Mouse (Mus musculus) CH12.LX (cell line): Measurements from ENCODE around the gene H2-T3. TPM values are rescaled to one million over a fixed set of nuclear protein-coding genes. Genes with fewer than 3 reads are reported as not detected.
"Not testable (repeated sequence)": the region's sequence is repeated elsewhere in the genome, so short reads cannot be mapped to it uniquely, and the experiment has no call there.

Experiments used
- DNase-seq: peaks from one replicate; pipeline ENCODE4 v3.0.0-alpha.2; 2013; ENCODE audit errors: extremely low read depth
- H3K27ac ChIP-seq: 2 replicates; pipeline ENCODE4 v1.5.1; 2012; ENCODE audit warnings: low read depth, mild to moderate bottlenecking, control low read depth, moderate library complexity; ENCODE audit not compliant: insufficient read depth
- H3K27me3 ChIP-seq: replicated peaks from 2 replicates; pipeline ENCODE3; 2012; ENCODE audit warnings: inconsistent platforms
- H3K36me3 ChIP-seq, 2 experiments: replicated peaks in 1 of 2; 2 replicates each; pipeline versions ENCODE3 to v1.6.1; 2012; ENCODE audit warnings: inconsistent platforms in 1 of 2, low read length in 1 of 2, mild to moderate bottlenecking in 1 of 2, mixed read lengths in 1 of 2, moderate library complexity in 1 of 2; ENCODE audit not compliant: control insufficient read depth in 1 of 2, insufficient read depth in 1 of 2
- H3K4me1 ChIP-seq, 2 experiments: 2 replicates each; pipeline ENCODE4 v1.6.1; 2012; ENCODE audit warnings: inconsistent platforms in 1 of 2, moderate library complexity in 1 of 2; ENCODE audit not compliant: insufficient read depth in 2 of 2, control insufficient read depth in 1 of 2
- H3K4me2 ChIP-seq: 2 replicates; pipeline ENCODE4 v1.6.1; 2012; ENCODE audit warnings: low read depth, mild to moderate bottlenecking, control low read depth; ENCODE audit not compliant: poor library complexity, insufficient read depth, severe bottlenecking
- H3K4me3 ChIP-seq, 3 experiments: fragments of 150-350 bp in 1 of 3; sonication (generic) in 1 of 3; replicated peaks in 1 of 3; 2 replicates each; pipeline versions ENCODE3 to v1.5.1; 2011 to 2012; ENCODE audit warnings: low read depth in 2 of 3, low read length in 2 of 3, mild to moderate bottlenecking in 2 of 3, moderate library complexity in 2 of 3, control low read depth in 1 of 3, improper control_type of control experiment in 1 of 3, inconsistent platforms in 1 of 3, mixed read lengths in 1 of 3; ENCODE audit not compliant: poor library complexity in 1 of 3
- H3K79me2 ChIP-seq: replicated peaks from 2 replicates; pipeline ENCODE4 v1.6.1; 2012; ENCODE audit warnings: mild to moderate bottlenecking, moderate library complexity; ENCODE audit not compliant: control insufficient read depth, poor library complexity, insufficient read depth, severe bottlenecking; ENCODE audit errors: extremely low read depth
- H3K9ac ChIP-seq: 2 replicates; pipeline ENCODE4 v1.6.1; 2012; ENCODE audit warnings: low read depth, mild to moderate bottlenecking, control low read depth, moderate library complexity; ENCODE audit not compliant: insufficient read depth
- H3K9me3 ChIP-seq: replicated peaks from 2 replicates; pipeline ENCODE3; 2012; ENCODE audit warnings: low read length, inconsistent platforms, mixed read lengths
- BHLHE40 ChIP-seq: IDR thresholded peaks from 2 replicates; pipeline ENCODE4 v1.6.1; 2011; ENCODE audit warnings: mild to moderate bottlenecking, low read depth, low read length, improper control_type of control experiment
- CHD1 ChIP-seq: IDR thresholded peaks from 2 replicates; pipeline ENCODE4 v1.6.1; 2012; ENCODE audit warnings: low read depth, low read length, improper control_type of control experiment, inconsistent platforms
- CHD2 ChIP-seq: IDR thresholded peaks from 2 replicates; pipeline ENCODE4 v1.6.1; 2011; ENCODE audit warnings: low read length, improper control_type of control experiment
- CTCF ChIP-seq, 2 experiments: IDR thresholded peaks in 1 of 2; conservative IDR thresholded peaks in 1 of 2; 2 replicates each; pipeline ENCODE4 v1.5.1; 2011 to 2012; ENCODE audit warnings: low read depth in 2 of 2, low read length in 2 of 2, improper control_type of control experiment in 1 of 2, inconsistent platforms in 1 of 2, mild to moderate bottlenecking in 1 of 2, moderate library complexity in 1 of 2
- EP300 ChIP-seq: IDR thresholded peaks from 2 replicates; pipeline ENCODE4 v1.6.1; 2011; ENCODE audit warnings: low read length, improper control_type of control experiment
- GABPA ChIP-seq: IDR thresholded peaks from 2 replicates; pipeline ENCODE4 v1.6.1; 2012; ENCODE audit warnings: low read depth, low read length, improper control_type of control experiment, inconsistent platforms; ENCODE audit not compliant: insufficient replicate concordance
- HCFC1 ChIP-seq: IDR thresholded peaks from 2 replicates; pipeline ENCODE4 v1.6.1; 2012; ENCODE audit warnings: low read depth, mild to moderate bottlenecking, inconsistent platforms, low read length, improper control_type of control experiment
- IRF4 ChIP-seq: IDR thresholded peaks from 2 replicates; pipeline ENCODE4 v1.6.1; 2014; ENCODE audit warnings: low read depth, mild to moderate bottlenecking, inconsistent platforms, low read length, improper control_type of control experiment
- MAFK ChIP-seq: IDR thresholded peaks from 2 replicates; pipeline ENCODE4 v1.6.1; 2011; ENCODE audit warnings: low read length, improper control_type of control experiment; ENCODE audit not compliant: insufficient replicate concordance
- MAX ChIP-seq: IDR thresholded peaks from 2 replicates; pipeline ENCODE4 v1.6.1; 2011; ENCODE audit warnings: low read length, improper control_type of control experiment
- MEF2A ChIP-seq: IDR thresholded peaks from 2 replicates; pipeline ENCODE4 v1.6.1; 2014; ENCODE audit warnings: low read depth, mild to moderate bottlenecking, inconsistent platforms, low read length, improper control_type of control experiment, borderline replicate concordance
- MXI1 ChIP-seq: IDR thresholded peaks from 2 replicates; pipeline ENCODE4 v1.6.1; 2011; ENCODE audit warnings: mild to moderate bottlenecking, low read depth, low read length, improper control_type of control experiment
- PAX5 ChIP-seq: IDR thresholded peaks from 2 replicates; pipeline ENCODE4 v1.6.1; 2012; ENCODE audit warnings: low read length, inconsistent platforms, mixed read lengths
- POLR2A ChIP-seq: IDR thresholded peaks from 2 replicates; pipeline ENCODE4 v1.6.1; 2011; ENCODE audit warnings: low read depth, mild to moderate bottlenecking, improper control_type of control experiment, low read length
- RAD21 ChIP-seq: IDR thresholded peaks from 2 replicates; pipeline ENCODE4 v1.6.1; 2011; ENCODE audit warnings: low read depth, mild to moderate bottlenecking, low read length, improper control_type of control experiment, moderate library complexity
- RCOR1 ChIP-seq: conservative IDR thresholded peaks from 2 replicates; pipeline ENCODE4 v1.6.1; 2012; ENCODE audit warnings: low read depth, mild to moderate bottlenecking, inconsistent platforms, low read length, improper control_type of control experiment
- SIN3A ChIP-seq: IDR thresholded peaks from 2 replicates; pipeline ENCODE4 v1.6.1; 2012; ENCODE audit warnings: low read length, improper control_type of control experiment, inconsistent platforms
- SMC3 ChIP-seq: IDR thresholded peaks from 2 replicates; pipeline ENCODE4 v1.6.1; 2011; ENCODE audit warnings: low read depth, low read length, improper control_type of control experiment
- TCF12 ChIP-seq: IDR thresholded peaks from 2 replicates; pipeline ENCODE4 v1.6.1; 2014; ENCODE audit warnings: low read depth, mild to moderate bottlenecking, inconsistent platforms, low read length, improper control_type of control experiment
- UBTF ChIP-seq: IDR thresholded peaks from 2 replicates; pipeline ENCODE4 v1.6.1; 2012; ENCODE audit warnings: low read depth, mild to moderate bottlenecking, inconsistent platforms, low read length, improper control_type of control experiment, moderate library complexity
- ZKSCAN1 ChIP-seq: IDR thresholded peaks from 2 replicates; pipeline ENCODE4 v1.6.1; 2012; ENCODE audit warnings: low read depth, inconsistent platforms, low read length, improper control_type of control experiment, borderline replicate concordance
- ZMIZ1 ChIP-seq: IDR thresholded peaks from 2 replicates; pipeline ENCODE4 v1.6.1; 2012; ENCODE audit warnings: low read depth, mild to moderate bottlenecking, inconsistent platforms, low read length, improper control_type of control experiment
- dilution Hi-C: fragments of 300-500 bp; cut with MboI; formaldehyde crosslinking; loops from 2 replicates; pipeline ENCODE4 v1.14.3; 2020; ENCODE audit warnings: low sequenced_read_pairs; ENCODE audit not compliant: extremely low pct_unique_long_range_greater_than_20kb, extremely low pct_ligation_motif_present
- in situ Hi-C: fragments of 300-500 bp; cut with MboI; formaldehyde crosslinking; loops from 3 replicates; pipeline ENCODE4 v1.14.3; 2019; ENCODE audit warnings: low sequenced_read_pairs, low pct_ligation_motif_present, low pct_unique_long_range_greater_than_20kb, mixed read lengths
- polyA plus RNA-seq: library from polyadenylated mRNA; unstranded; fragments of >175 nt; gene quantifications from 2 replicates; pipeline ENCODE4 v1.2.1, GENCODE M21; 2012; ENCODE audit warnings: low read depth; ENCODE audit not compliant: insufficient read length
- total RNA-seq, 2 experiments: library from RNA; depleted of rRNA; stranded (reverse); fragments of 300-350 nt in 1 of 2; fragments of >200 nt in 1 of 2; gene quantifications; 2 replicates each; pipeline ENCODE4 v1.2.3; 2012 to 2014

Gene H2-T3
- total and polyA plus RNA-seq, 3 experiments = 1.3 TPM; not detected in 2

DNA sequence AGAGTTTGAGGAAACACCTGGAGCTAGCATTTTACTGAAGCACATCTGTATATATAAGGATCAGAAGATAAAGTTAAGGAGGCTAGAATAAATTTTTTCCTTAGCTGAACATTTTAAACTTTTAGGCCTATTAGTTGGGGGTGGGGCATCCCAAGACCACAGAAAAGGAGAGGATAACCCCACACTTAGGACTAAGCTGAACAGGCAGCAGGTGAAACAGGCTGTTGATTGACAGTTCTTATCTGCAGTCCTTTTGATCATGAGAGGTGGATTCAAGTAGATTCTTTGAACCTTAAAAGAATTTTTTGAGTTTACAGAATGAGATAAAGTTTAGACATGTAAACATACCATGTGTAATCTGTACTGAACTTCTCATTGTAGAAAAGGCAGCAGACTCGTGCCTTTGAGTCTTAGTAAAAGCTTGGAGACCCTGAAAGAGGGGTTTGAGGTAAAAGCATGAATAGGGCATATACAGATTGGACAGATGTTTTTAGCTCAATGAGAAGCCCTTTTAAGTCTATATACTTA is 19.7 kb downstream of the H2-T3 start:
- no peaks in the 10 kb centered on the region for H3K79me2 ChIP-seq
- H3K4me3 ChIP-seq = no peak overlapping the region
- H3K27me3 ChIP-seq = no peaks in the 10 kb centered on the region
- H3K9me3 ChIP-seq = no peaks in the 10 kb centered on the region
- no peaks in the 10 kb centered on the region for H3K36me3 ChIP-seq
- H3K27ac ChIP-seq = no peak overlapping the region
- H3K4me1 ChIP-seq = no peaks in the 10 kb centered on the region
- in situ Hi-C loops (no loop called here), dilution Hi-C loops (no loop called here)
- no peak for DNase-seq
- TF ChIP-seq RAD21 = no peak
- TF ChIP-seq TCF12 = no peak
- no peak for TF ChIP-seq UBTF
- H3K4me2 ChIP-seq = no peak overlapping the region
- H3K9ac ChIP-seq = no peak overlapping the region

DNA sequence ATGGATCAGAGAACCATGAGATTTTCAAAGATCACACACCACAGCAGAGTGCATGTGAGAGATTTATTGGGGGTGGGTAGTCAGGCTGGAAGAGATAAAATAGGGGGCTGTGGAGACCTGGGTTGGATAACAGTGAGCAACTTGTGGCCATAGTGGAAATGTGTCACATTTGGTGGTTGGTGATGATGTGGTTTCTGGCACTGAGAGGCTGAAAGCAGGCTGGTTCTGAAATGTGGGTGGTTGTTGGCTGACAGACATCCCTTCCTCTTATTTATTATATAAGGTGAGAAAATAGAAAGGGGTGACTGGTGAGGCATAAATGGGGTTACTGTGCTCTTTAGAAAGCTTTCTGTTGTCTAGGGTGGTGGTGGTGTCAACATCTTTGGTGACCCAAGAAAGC is 20.3 kb downstream of the H2-T3 start:
- H3K79me2 ChIP-seq = no peaks in the 10 kb centered on the region
- H3K4me3 ChIP-seq = no peak overlapping the region
- in situ Hi-C loops = no loop called here
- DNase-seq = no peak
- H3K4me2 ChIP-seq = no peak overlapping the region
- no peaks in the 10 kb centered on the region for H3K4me1 ChIP-seq
- no peak overlapping the region for H3K9ac ChIP-seq
- dilution Hi-C loops = no loop called here
- H3K27me3 ChIP-seq = no peaks in the 10 kb centered on the region
- TF ChIP-seq RCOR1 = no peak
- TF ChIP-seq SMC3 = no peak
- TF ChIP-seq BHLHE40 = no peak
- TF ChIP-seq ZKSCAN1 = no peak
- no peak for TF ChIP-seq TCF12
- TF ChIP-seq MAX = no peak
- TF ChIP-seq MAFK = no peak
- TF ChIP-seq GABPA = no peak
- TF ChIP-seq CHD2 = no peak
- TF ChIP-seq IRF4 = no peak
- TF ChIP-seq POLR2A = no peak
- TF ChIP-seq EP300 = no peak
- no peak for TF ChIP-seq MXI1
- TF ChIP-seq HCFC1 = no peak
- no peak for TF ChIP-seq CHD1
- no peak for TF ChIP-seq MEF2A
- TF ChIP-seq CTCF (conservative IDR thresholded peaks at IDR 0.05 in 1 of 2, IDR thresholded peaks at IDR 0.05 in 1 of 2; ENCODE audit: low read depth in 2 of 2, low read length in 2 of 2) = no peak
- no peak for TF ChIP-seq PAX5
- no peak for TF ChIP-seq ZMIZ1
- no peak for TF ChIP-seq SIN3A
- no peaks in the 10 kb centered on the region for H3K9me3 ChIP-seq
- H3K36me3 ChIP-seq = no peaks in the 10 kb centered on the region
- H3K27ac ChIP-seq = no peak overlapping the region

DNA sequence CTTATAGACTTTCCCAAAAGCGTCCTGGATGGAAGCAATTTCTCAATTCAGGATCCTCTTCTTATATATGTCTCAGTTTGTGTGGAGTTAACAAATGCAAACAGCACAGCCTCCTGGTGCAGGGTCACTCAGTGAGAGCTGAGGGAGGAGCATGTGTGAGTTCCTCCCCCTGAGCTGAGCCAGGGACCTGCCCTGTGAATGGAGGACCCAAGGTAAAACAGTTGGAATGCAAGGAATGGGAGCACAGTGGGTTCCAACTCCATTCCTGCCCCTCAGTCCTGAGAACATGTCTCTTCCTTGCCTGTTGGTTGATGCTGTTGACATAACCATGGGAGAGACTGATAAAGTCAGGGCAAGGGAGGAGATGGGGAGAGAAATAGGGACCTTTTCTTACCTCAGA is 21.0 kb downstream of the H2-T3 start:
- H3K9ac ChIP-seq, H3K4me3 ChIP-seq, H3K27ac ChIP-seq, in situ Hi-C loops, H3K4me1 ChIP-seq, H3K79me2 ChIP-seq, DNase-seq, H3K4me2 ChIP-seq, dilution Hi-C loops, H3K9me3 ChIP-seq, H3K36me3 ChIP-seq, H3K27me3 ChIP-seq: not testable (repeated sequence)
